Mouse (Mus musculus) lung, adult 18-20 months (tissue): ENCODE measurements around the gene Myh7b.
"Not testable (repeated sequence)": the region's sequence is repeated elsewhere in the genome, so short reads cannot be mapped to it uniquely, and the experiment has no call there.

Source experiments
- DNase-seq, 2 experiments: peaks; one replicate each; pipeline ENCODE4 v3.0.0; 2022; ENCODE audit warnings: mixed read lengths in 2 of 2

The Myh7b gene

GRCm38 (mm10) chr2:155604560-155605235, 6.3 kb upstream of the Myh7b start:
- DNase-seq: no peak

- not testable (repeated sequence) for DNase-seq
Measured at GRCm38 (mm10) chr2:155605236-155605589, 5.8 kb upstream of the Myh7b start.

GRCm38 (mm10) chr2:155606360-155606759, 4.7 kb upstream of the Myh7b start:
- DNase-seq: no peak

- DNase-seq: no peak
Measured at GRCm38 (mm10) chr2:155611834-155612550, 980 bp downstream of the Myh7b start.

- DNase-seq: peak; percentile 83 to 87
Measured at GRCm38 (mm10) chr2:155613326-155613755, 2.3 kb downstream of the Myh7b start.

- DNase-seq: no peak
Measured at GRCm38 (mm10) chr2:155613953-155614352, 2.9 kb downstream of the Myh7b start.

GRCm38 (mm10) chr2:155616971-155617370, 6.0 kb downstream of the Myh7b start:
- DNase-seq: no peak

- peak; percentile 81 to 88 for DNase-seq
Measured at GRCm38 (mm10) chr2:155619817-155620216, 8.8 kb downstream of the Myh7b start.

- DNase-seq: no peak
Measured at GRCm38 (mm10) chr2:155622606-155623005, 11.6 kb downstream of the Myh7b start.

GRCm38 (mm10) chr2:155623996-155624395, 13.0 kb downstream of the Myh7b start:
- no peak for DNase-seq

GRCm38 (mm10) chr2:155624730-155625129, 13.7 kb downstream of the Myh7b start:
- DNase-seq: no peak

GRCm38 (mm10) chr2:155626277-155626676, 15.3 kb downstream of the Myh7b start:
- DNase-seq: no peak

GRCm38 (mm10) chr2:155627030-155627738, 16.2 kb downstream of the Myh7b start:
- peak; percentile 48 to 64 for DNase-seq

GRCm38 (mm10) chr2:155628112-155628511, 17.1 kb downstream of the Myh7b start:
- no peak for DNase-seq

GRCm38 (mm10) chr2:155628519-155628918, 17.5 kb downstream of the Myh7b start:
- DNase-seq: no peak

GRCm38 (mm10) chr2:155629231-155629661, 18.2 kb downstream of the Myh7b start:
- DNase-seq: no peak

GRCm38 (mm10) chr2:155630153-155630552, 19.1 kb downstream of the Myh7b start:
- no peak for DNase-seq

GRCm38 (mm10) chr2:155630590-155631416, 19.8 kb downstream of the Myh7b start:
- DNase-seq: no peak

- no peak for DNase-seq
Measured at GRCm38 (mm10) chr2:155632138-155632936, 21.3 kb downstream of the Myh7b start.

GRCm38 (mm10) chr2:155633121-155633520, 22.1 kb downstream of the Myh7b start:
- peak; percentile 79 to 86 for DNase-seq

GRCm38 (mm10) chr2:155633731-155634130, 22.7 kb downstream of the Myh7b start:
- no peak for DNase-seq

- DNase-seq: no peak
Measured at GRCm38 (mm10) chr2:155634562-155634961, 23.6 kb downstream of the Myh7b start.
